Mouse (Mus musculus) left cerebral cortex, adult 18-20 months (tissue): ENCODE results near the gene Ap1s1. TPM values are rescaled to one million over a fixed set of nuclear protein-coding genes. Genes with fewer than 3 reads are reported as not detected.

Source experiments
- DNase-seq, 2 experiments: peaks; one replicate each; pipeline ENCODE4 v3.0.0; 2021 to 2022; ENCODE audit warnings: low spot score in 2 of 2, mixed read lengths in 1 of 2
- total RNA-seq, 2 experiments: library from RNA; stranded (reverse); gene quantifications; 2 replicates each; pipeline ENCODE4 v1.2.3; 2021

Ap1s1 gene
- total RNA-seq, 2 experiments from 2014 or later: 391 to 401 TPM

DNA sequence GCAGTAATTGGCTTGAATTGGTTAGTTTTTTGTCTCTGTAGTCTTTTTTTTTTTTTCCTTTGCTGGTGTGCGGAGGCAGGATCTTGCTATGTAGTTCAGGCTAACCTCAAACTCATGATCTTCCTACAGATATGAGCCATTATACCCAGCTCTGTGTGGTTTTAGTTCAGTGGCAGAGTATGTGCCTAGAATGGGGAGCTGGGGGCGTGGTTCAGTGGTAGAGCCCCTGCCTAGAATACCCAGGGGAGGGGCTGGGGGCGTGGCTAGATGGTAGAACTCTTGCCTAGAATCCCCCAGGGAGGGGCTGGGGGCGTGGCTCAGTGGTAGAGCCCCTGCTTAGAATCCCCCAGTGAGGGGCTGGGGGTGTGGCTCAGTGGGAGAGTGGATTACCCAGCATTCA is 22.8 kb upstream of the Ap1s1 start:
- no peak for DNase-seq

GRCm38 (mm10) chr5:137065923-137066322 is 20.0 kb upstream of the Ap1s1 start:
- DNase-seq: no peak

- DNase-seq: no peak
These were observed 19.5 kb upstream of the Ap1s1 start for GRCm38 (mm10) chr5:137065454-137065853.

DNA sequence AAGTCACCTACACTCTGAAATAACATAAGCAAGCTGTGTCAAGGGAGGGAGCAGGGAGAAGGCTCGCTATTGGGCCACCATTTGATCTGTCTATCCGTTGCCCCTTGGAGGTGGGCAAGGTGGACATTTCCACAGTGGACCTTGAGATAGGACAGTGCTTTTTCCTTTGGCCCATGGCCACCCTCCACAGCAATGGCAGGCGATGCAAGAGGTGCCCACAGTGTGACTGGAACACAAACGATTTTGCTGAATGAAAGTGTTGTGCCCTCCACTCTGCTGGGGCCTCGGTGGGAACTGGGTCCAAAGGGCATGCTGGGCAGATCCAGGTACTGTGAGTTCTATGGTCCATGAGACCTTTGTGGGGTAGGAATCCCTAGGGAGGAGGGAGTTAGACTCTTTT is 16.7 kb upstream of the Ap1s1 start:
- DNase-seq: no peak

- DNase-seq: peak; percentile 57 to 69
These were observed 16.0 kb upstream of the Ap1s1 start for GRCm38 (mm10) chr5:137061809-137062481.

DNA sequence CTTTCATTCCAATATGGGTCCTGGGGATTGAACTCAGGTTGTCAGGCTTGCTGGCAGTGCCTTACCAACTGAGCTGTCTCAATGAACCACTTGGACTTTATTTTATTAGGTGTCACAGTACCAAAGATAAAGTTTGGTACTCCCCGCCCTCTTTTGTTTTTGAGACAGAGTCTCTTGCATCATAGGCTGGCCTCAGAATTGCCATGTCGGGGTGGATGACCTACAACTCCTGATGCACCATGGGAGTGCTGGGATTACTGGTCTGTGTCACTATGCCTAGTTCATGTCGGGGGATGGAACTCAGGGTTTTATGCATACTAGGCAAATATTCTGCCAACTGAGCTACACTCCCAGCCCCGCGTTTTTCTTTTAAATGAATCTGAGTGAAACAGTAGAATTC is 8.9 kb upstream of the Ap1s1 start:
- DNase-seq: no peak

GRCm38 (mm10) chr5:137054299-137054698 is 8.4 kb upstream of the Ap1s1 start:
- DNase-seq: no peak

GRCm38 (mm10) chr5:137051914-137052505 is 6.1 kb upstream of the Ap1s1 start:
- DNase-seq: peak in 1 of 2 experiments; percentile 48

GRCm38 (mm10) chr5:137051125-137051524 is 5.2 kb upstream of the Ap1s1 start:
- no peak for DNase-seq

DNA sequence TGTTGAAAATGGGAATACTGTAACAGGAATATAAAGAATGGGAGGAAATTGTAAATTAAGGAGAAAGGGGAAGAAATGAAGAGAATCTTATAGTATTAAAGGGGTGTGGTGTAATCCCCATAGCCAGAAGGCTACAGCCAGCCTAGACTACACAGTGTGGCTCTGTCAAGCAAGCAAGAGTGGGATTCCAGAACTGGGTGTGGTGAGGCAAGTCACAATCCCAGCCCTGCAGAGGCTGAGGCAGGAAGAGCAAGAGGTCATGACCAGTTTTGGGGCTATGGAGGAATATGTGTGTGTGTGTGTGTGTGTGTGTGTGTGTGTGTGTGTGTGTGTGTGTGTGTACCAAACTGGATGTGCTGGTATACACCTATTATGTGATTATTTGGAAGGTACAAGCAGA is 1.1 kb upstream of the Ap1s1 start:
- no peak for DNase-seq

DNA sequence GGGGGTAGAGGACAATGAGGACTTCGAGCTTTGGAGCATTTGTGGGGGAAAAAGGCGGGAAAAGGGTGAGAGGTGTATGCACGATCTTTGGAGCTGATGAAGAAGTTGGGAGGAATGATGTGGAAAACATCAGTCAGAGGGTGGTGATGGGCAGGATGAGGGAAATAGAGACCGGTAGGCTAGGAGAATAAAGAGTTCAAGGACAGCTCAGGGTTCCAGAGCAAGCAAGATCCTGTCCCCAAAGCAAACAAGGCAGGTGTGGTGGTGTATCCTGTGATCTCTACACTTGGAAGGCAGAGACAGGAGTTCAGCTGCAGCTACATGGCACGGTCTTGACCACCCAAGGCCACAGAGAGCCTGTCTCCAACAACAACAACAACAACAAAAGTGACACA is 386 bp upstream of the Ap1s1 start:
- DNase-seq: no peak

- no peak for DNase-seq
These were observed 1.9 kb downstream of the Ap1s1 start for GRCm38 (mm10) chr5:137043997-137044396.

- no peak for DNase-seq
These were observed 4.5 kb downstream of the Ap1s1 start for GRCm38 (mm10) chr5:137041442-137041841.

DNA sequence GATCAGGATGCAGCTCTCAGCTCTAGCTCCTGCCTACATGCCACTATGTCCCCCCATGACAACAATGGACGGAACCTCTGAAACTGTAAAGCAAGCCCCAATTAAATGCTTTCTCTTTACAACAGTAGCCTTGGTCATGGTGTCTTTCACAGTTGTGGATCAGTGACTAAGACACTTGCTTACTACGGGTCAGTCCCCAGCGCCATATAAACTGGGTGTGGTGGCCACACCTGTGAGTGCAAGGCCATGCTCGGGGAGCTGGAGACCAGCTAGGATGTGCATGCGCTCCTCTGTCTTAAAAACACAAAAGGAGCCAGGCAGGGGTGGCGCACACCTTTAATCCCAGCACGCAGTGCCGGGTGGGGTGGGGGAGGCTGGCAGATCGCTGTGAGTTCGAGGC is 6.5 kb downstream of the Ap1s1 start:
- DNase-seq: no peak

DNA sequence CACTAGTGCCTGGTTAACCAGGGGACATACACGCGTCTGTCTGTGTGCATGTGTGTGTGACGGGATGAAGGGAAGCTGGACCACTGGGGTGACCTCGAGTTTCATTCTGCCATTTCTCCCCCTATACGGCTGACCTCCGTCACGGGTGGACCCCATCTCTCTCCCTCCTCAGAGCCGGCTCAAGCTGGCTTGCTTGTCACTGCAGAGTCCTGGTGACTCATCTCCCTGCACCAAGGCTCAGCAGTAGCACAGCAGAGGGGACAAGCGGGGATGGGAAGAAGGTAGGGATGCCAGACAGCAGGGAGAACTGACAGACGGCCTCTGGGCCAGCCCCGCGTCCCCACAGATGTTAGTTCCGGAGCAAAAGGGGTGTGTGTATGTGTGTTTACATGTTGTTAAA is 9.7 kb downstream of the Ap1s1 start:
- DNase-seq: peak; percentile 47 to 55

- DNase-seq: peak; percentile 79 to 90
These were observed 13.3 kb downstream of the Ap1s1 start for GRCm38 (mm10) chr5:137032641-137033074.

- peak; percentile 58 to 76 for DNase-seq
These were observed 13.9 kb downstream of the Ap1s1 start for GRCm38 (mm10) chr5:137032033-137032421.

DNA sequence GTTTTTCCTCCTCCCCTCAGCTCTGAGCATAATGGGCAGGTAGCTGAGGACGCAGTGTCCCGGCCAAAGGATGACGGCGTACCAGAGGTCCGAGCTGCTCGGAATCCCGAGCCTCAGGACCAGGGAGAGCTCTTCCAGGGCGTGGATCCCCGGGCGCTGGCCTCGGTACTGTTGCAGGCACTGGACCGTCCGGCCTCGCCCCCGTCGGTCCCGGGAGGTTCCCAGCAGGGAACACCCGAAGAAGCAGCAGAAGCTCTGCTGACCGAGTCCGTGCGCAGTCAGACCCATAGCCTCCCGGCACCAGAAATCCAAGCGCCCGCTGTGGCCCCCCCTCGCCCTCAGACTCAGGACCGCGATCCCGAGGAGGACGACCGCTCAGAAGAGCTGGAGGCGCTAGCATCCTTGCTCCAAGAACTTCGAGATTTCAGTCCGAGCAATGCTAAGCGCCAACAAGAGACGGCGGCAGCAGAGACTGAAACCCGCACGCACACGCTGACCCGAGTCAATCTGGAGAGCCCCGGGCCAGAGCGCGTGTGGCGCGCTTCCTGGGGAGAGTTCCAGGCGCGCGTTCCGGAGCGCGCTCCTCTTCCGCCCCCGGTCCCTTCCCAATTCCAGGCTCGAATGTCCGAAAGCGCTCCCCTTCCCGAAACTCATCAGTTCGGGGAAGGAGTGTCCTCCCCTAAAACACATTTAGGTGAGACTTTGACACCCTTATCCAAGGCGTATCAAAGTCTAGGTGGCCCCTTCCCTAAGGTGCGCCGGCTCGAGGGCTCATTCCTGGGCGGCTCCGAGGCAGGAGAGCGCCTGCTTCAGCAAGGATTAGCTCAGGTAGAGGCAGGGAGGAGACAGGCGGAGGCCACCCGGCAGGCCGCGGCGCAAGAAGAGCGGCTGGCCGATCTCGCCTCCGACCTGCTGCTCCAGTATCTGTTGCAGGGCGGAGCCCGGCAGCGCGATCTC is 14.6 kb downstream of the Ap1s1 start:
- peak; percentile 31 to 47 for DNase-seq

DNA sequence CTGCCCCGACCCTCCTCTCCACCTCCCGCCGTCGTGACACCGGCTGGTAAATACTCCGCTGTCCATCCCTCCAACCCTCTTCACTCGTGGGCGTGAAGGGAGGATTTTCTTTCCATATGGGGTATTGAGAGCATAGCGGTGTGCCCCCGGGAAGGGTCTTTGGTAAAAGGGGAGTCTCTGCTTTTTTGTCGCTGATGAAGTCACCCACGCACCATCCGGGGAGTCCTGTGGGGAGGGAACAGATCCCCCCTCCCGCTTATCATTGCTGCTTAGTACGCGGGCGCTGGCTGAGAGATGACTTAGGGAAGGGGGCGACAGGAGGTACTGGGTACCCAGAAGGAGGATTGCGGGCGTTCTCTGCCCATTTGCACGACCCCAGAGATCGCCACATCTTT is 15.5 kb downstream of the Ap1s1 start:
- DNase-seq: peak; percentile 55 to 64

DNA sequence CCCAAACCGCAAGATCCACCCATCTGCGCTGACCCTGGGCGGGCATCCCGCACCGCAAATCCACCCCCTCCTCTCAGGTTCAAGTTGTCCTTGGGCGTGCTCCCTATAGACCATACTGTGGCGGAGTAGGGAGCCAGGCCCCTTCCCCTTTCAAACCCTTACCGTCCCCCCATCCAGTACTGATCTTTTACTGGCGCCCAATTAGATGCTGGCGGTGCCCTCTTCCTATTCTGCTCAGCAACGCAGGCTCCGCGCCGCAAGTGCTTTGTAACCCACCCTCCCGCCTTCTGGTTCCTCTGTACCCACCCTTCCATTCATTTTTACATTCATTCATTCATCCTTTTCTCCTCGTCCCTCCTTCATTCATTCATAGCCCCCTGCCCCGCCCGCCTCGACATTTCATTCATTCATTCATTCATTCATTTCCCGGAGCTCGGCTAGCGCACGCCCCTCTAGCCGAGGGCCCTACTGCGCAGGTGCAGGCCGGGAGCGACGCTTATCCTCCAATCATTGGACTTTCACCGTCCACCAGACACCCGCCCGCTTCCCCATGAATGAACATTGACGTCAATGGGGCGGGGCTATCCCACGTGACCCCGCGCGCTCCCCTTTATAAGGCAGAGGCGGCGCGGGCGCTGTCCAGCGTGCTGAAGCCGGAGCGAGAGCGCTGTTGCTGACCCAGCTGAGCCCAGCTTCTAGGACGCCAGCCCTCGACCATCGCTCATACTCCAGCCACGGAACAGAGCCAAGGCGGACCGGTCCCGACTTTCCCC is 16.1 kb downstream of the Ap1s1 start:
- peak; percentile 95 to 96 for DNase-seq

GRCm38 (mm10) chr5:137029273-137029585 is 16.7 kb downstream of the Ap1s1 start:
- no peak for DNase-seq
